Mouse (Mus musculus) megakaryocyte, embryonic 14.5 days (primary cell): Measurements from ENCODE around the gene Prdm8.

Experiments
- FLI1 ChIP-seq: IDR thresholded peaks from 2 replicates; pipeline ENCODE4 v1.6.1; 2012; ENCODE audit warnings: low read length, inconsistent platforms, mixed read lengths
- GATA1 ChIP-seq: IDR thresholded peaks from 3 replicates; pipeline ENCODE4 v1.6.1; 2012; ENCODE audit warnings: mixed read lengths, low read length, inconsistent platforms, borderline replicate concordance

GRCm38 (mm10) chr5:98181686-98182602, 14.9 kb downstream of the Prdm8 start:
- TF ChIP-seq GATA1: no peak
- no peak for TF ChIP-seq FLI1
